Mouse (Mus musculus): Measurements from ENCODE around the gene Slc50a1.

Gene Slc50a1

GRCm38 (mm10) chr3:89294195-89294594 lies 23.8 kb upstream of the Slc50a1 start:
- DNase-seq (ENCODE audit: low spot score): no peak

- DNase-seq (ENCODE audit: low spot score): no peak
Observed at GRCm38 (mm10) chr3:89293247-89293918, 23.0 kb upstream of the Slc50a1 start.

DNA sequence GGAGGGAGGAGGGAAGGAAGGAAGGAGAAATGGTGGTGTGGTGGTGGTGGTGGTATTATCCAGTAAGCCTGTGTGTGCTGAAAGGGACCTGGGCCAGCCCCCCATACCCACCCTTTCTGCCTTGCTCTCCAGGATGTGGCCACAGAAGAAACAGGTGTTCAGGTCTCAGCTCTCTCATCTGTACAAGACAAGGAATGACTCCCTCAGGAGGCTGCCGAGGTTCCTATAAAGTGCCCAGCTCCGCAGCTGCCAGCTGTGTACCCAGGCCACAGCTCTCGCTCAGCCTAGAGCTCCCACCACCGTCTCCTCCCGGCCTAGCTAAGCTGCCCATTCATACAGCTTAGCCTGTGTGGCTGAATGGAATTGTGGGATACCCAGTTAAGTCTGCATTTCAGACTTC lies 21.9 kb upstream of the Slc50a1 start:
- DNase-seq (ENCODE audit: low spot score): no peak

DNA sequence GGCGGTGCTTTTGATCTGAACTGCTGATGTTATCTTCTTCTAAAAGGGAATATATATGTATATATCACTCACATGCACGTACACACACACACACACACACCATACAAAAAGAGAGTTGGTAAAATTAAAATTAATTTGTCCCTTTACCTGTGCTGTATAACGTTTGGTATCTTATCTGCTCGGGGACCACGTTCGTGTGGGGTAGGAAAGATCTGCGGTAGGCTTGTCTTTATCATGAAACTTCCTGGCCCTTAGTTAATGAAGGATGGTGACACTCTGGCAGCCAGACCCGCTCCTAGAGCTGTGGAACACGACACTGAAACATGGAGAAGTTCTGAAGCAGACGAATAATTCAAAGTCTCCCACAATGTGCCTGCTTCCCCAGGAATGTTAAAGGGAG lies 21.5 kb upstream of the Slc50a1 start:
- DNase-seq (ENCODE audit: low spot score): no peak

DNA sequence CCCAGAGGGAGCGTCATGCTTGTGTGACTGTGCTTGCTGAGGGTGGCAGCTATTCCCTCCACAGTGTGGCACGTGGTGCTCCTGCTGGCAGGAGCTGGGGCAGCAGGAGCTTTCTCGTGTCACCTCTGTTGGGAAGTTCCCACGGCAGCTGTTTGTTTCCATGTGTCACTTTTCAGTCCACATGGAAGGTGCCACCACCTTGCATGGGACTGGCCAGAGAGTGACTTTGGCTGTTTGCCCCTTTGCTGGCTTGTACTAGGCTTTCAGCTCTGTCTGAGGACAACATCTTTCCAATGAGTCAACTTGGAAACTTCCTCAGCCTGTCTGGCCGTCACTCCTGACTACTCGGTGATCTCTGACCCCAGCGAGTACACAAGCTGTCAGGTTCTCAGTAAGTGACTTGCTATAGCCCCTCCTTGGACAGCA lies 18.1 kb upstream of the Slc50a1 start:
- no peak for DNase-seq (ENCODE audit: low spot score)

DNA sequence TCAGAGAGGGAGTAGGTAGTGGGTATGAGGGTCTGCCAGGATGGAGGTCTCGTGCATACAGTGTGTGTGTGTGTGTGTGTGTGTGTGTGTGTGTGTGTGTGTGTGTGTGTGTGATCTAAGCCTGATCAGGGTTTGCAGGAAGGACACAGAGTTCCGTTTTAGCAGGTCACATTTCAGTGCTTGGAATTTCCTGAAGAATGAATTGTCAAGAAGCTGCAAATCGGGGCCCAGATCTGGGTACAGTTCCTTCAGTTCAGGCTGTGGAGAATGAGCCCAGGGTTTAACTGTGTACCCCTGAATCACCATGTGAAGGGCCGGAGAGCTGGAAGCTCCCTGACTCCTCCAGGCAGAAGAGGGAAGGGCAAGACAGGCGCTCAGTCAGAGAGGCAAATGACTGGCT lies 16.9 kb upstream of the Slc50a1 start:
- no peak for DNase-seq (ENCODE audit: low spot score)

DNA sequence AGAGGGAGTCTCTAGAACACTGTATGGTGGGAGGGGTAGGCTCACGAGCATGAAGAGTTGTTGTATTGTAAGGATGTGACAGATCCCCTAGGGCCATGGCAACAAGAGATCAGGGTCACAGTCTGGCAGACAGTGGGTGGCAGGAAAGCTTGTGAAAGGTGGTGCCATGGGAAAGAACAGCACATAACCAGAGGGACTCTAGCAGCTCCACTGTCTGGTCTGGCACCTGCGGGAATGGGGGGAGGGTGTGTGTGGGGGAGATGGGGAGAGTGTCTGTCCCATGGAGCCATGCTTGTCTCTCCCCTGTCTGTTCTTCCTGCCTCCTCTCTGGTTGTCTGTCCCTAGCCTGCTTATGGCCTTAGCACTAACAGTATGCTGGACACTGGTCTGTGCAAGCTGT lies 15.2 kb upstream of the Slc50a1 start:
- DNase-seq (ENCODE audit: low spot score): no peak

DNA sequence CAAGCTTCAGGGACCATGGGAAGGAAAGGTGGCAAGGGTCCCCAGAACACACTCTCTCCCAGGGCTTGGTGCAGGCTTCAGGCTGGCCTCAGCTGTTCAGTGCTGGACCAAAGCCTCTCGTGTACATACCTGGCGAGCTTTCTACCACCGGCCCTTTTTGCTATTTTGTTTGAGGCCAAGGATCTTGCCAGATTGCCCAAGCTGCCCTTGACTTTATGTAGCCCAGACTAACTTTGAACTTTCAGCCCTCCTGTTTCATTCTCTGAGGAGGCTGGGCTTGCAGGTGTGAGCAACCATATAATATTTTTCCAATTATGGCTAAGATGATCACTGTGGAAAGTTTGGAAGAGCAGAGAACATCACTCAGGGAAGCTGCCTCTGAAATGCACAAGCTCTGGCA lies 13.9 kb upstream of the Slc50a1 start:
- no peak for DNase-seq (ENCODE audit: low spot score)

GRCm38 (mm10) chr3:89282291-89282643 lies 11.9 kb upstream of the Slc50a1 start:
- no peak for DNase-seq (ENCODE audit: low spot score)

DNA sequence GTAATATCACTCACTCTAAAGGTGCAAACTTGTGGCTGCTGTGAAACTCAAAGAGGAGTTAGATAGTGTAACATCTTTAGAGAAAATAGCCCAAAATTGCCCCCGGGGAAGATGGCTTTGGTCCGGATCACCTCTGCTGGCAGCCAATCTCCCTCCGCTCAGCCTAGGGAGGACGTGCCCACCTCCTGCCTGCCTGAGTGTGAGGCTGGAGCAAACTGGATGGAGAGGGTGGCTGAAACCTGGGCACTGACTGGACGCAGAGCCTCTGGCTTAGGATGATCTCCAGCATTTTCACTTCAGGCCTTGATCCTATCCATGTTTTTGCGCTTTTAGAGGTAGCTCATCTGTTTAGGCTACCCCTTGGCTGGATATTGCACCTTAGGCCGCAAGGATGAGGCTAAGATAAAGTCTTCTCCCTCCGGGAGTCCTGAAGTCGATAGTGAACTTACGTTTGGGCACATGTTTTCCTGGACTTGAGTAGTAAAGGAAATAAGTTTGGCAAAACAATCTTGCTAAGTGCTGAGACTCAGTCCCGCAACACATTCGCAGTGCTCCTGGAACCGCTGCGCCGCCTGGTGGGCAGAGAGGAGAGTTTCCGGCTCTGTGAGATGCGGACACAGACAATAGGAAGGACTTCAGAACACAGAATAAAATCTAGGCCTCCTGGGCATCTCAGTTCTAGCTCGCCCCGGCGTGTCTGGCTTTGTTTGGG lies 11.4 kb upstream of the Slc50a1 start:
- DNase-seq (ENCODE audit: low spot score): peak; percentile 61

- peak; percentile 30 for DNase-seq (ENCODE audit: low spot score)
Observed at GRCm38 (mm10) chr3:89280606-89281511, 10.5 kb upstream of the Slc50a1 start, which contains the start of gene Efna1. Efna1 (minus strand) TSS chr3:89281142.

GRCm38 (mm10) chr3:89280050-89280605 lies 9.8 kb upstream of the Slc50a1 start:
- no peak for DNase-seq (ENCODE audit: low spot score)

- DNase-seq (ENCODE audit: low spot score): peak; percentile 65
Observed at GRCm38 (mm10) chr3:89279153-89279890, 9.0 kb upstream of the Slc50a1 start.

- no peak for DNase-seq (ENCODE audit: low spot score)
Observed at GRCm38 (mm10) chr3:89278643-89279042, 8.3 kb upstream of the Slc50a1 start.

GRCm38 (mm10) chr3:89278107-89278506 lies 7.7 kb upstream of the Slc50a1 start:
- DNase-seq (ENCODE audit: low spot score): no peak

- DNase-seq (ENCODE audit: low spot score): no peak
Observed at GRCm38 (mm10) chr3:89277281-89278021, 7.1 kb upstream of the Slc50a1 start.

DNA sequence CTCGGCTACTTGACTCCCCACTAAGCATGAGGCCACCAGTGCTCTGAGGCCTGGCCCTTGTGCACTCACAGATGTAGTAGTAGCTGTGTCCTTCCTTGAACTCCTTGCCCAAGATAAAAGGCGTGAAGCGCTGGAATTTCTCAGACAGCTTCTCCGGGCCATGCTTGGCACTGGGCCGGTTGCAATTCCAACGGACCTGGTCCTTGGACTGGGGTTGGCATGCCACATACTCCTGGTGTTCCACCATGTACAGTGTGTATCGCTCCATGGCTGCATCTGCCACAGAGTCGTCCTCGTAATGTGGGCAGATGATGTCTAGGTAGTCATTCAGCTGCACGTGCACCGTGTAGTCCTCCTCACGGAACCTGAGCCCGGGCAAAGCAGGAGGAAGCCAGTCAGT lies 5.7 kb upstream of the Slc50a1 start:
- no peak for DNase-seq (ENCODE audit: low spot score)

DNA sequence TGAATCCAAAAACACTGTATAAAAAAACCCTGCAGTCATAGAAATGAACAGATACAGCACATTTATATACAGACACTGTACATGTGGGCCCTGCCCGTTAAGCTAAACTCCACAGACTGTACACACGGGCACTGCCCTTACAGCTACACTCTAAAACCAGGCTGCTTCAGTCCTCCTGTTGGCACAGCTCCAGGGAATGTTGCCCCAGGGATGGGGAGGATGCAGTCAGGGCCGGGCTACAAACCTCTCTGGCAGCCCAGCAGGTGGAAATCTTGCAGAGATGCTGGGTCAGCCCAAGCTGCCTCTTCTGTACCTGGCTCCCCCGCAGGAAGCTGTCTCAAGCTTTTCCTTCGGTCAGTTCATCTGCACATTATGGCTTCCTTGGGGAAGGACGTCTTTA lies 1.4 kb upstream of the Slc50a1 start:
- no peak for DNase-seq (ENCODE audit: low spot score)

DNA sequence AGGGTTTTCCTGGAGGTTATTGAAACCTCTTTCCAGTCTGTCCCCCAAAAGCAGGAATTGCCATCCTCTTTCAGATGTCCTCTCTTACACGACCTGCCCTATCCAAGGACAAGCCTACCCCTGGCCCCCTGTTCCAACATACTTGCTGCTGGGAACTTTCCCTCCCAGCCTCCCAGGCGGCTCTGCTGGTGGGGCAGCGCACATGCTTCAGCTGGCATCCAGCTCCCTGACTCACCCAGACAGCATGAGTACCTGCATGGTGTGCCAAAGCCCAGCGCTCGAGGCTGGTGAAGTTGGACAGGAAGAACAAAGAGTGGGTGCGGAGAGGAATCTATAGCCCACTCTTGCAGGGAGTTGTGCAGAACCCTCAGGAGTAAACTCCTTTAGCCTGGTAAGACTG lies 521 bp upstream of the Slc50a1 start:
- DNase-seq (ENCODE audit: low spot score): no peak

- DNase-seq (ENCODE audit: low spot score): no peak
Observed at GRCm38 (mm10) chr3:89268916-89269315, 1.5 kb downstream of the Slc50a1 start.

DNA sequence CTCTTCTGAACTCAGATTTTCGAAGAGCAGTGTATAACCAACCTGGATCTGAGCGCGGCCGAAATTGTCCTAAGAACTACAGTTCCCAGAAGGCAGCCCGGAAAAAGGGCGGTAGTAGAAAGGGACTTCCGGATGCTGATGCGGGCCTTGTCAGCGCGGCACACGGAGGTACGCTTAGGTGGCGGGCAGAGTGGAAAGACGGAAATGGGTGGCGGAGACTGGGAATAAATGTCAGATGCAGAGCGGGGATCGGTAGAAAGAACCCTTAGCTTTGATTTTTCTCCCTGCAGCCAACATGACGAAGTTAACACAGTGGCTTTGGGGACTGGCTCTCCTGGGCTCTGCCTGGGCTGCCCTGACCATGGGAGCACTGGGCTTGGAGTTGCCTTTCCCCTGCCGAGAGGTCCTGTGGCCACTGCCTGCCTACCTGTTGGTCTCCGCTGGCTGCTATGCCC lies 3.9 kb downstream of the Slc50a1 start:
- no peak for DNase-seq (ENCODE audit: low spot score)
